Mouse (Mus musculus) midbrain, postnatal 0 days (tissue): ENCODE results near the gene Inf2. TPM values are rescaled to one million over a fixed set of nuclear protein-coding genes. Genes with fewer than 3 reads are reported as not detected.

Experiments used
- ATAC-seq: fragments of 200-750 bp; cut with Nextera tagmentation; 2 replicates; pipeline ENCODE4 v1.8.0; 2017; ENCODE audit warnings: moderate number of reproducible peaks, mild to moderate bottlenecking, moderate TSS enrichment, moderate library complexity; ENCODE audit not compliant: low FRiP score
- DNase-seq: peaks from one replicate; pipeline ENCODE4 v3.0.0-alpha.2; 2015; ENCODE audit warnings: low spot score
- H3K27ac ChIP-seq: fragments of 300-500 bp; sonication (generic); 2 replicates; pipeline ENCODE4 v1.5.1; 2014; ENCODE audit warnings: low read depth, mild to moderate bottlenecking, low read length, mixed read lengths
- H3K27me3 ChIP-seq: fragments of 300-500 bp; sonication (generic); 2 replicates; pipeline ENCODE4 v1.6.1; 2014; ENCODE audit warnings: low read length, control low read depth, mixed read lengths; ENCODE audit not compliant: insufficient read depth
- H3K36me3 ChIP-seq: fragments of 300-500 bp; sonication (generic); 2 replicates; pipeline ENCODE4 v1.6.1; 2014; ENCODE audit warnings: low read length, control low read depth, mixed read lengths; ENCODE audit not compliant: insufficient read depth
- H3K4me1 ChIP-seq: fragments of 300-500 bp; sonication (generic); 2 replicates; pipeline ENCODE4 v1.6.1; 2014; ENCODE audit warnings: mild to moderate bottlenecking, control low read depth, antibody characterized with exemption, low read length, mixed read lengths; ENCODE audit not compliant: insufficient read depth
- H3K4me2 ChIP-seq: fragments of 300-500 bp; sonication (generic); 2 replicates; pipeline ENCODE4 v1.6.1; 2014; ENCODE audit warnings: low read depth, mild to moderate bottlenecking, low read length, mixed read lengths; ENCODE audit not compliant: poor library complexity, severe bottlenecking
- H3K4me3 ChIP-seq: fragments of 300-500 bp; sonication (generic); 2 replicates; pipeline ENCODE4 v1.5.1; 2014; ENCODE audit warnings: low read depth, mild to moderate bottlenecking, low read length, moderate library complexity
- H3K9ac ChIP-seq: fragments of 300-500 bp; sonication (generic); replicated peaks from 2 replicates; pipeline ENCODE4 v1.6.1; 2014; ENCODE audit warnings: mild to moderate bottlenecking, low read length, moderate library complexity, mixed read lengths; ENCODE audit not compliant: poor library complexity, severe bottlenecking
- H3K9me3 ChIP-seq: fragments of 300-500 bp; sonication (generic); 2 replicates; pipeline ENCODE4 v1.6.1; 2016; ENCODE audit warnings: low read length, control low read depth
- CTCF ChIP-seq: IDR thresholded peaks from 2 replicates; pipeline ENCODE4 v1.5.1; 2016; ENCODE audit warnings: antibody characterized with exemption, mild to moderate bottlenecking
- WGBS: fragments of 180-500 bp; shearing (Covaris S2); extraction: QIAGEN DNeasy Blood & Tissue Kit; methylation state at CpG from one replicate; pipeline ENCODE4 v1.1.7; 2014; 5-methylcytosine and 5-hydroxymethylcytosine counted together
- polyA plus RNA-seq: library from polyadenylated mRNA; unstranded; fragments of >200 nt; fragmentation: Nextera tagmentation; extraction: Ambion mirVana; gene quantifications from 2 replicates; pipeline ENCODE4 v1.2.1, GENCODE M21; 2015
- total RNA-seq: library from RNA; depleted of rRNA; stranded (reverse); fragments of >200 nt; gene quantifications from 2 replicates; pipeline ENCODE4 v1.2.3, GENCODE M21; 2014

Inf2 gene
- total and polyA plus RNA-seq, 2 experiments from 2014 or later: 1.3 to 3.6 TPM

GRCm38 (mm10) chr12:112594989-112595388 lies 6.4 kb downstream of the Inf2 start:
- 42% methylated on average over 4 of the region's 4 CpGs for WGBS
- H3K4me1 ChIP-seq: no peaks in the 10 kb centered on the region; the same call in 1 of the 2 replicates
- H3K36me3 ChIP-seq: no peaks in the 10 kb centered on the region
- no peak overlapping the region for H3K9ac ChIP-seq
- TF ChIP-seq CTCF: no peak
- no peaks in the 10 kb centered on the region for H3K27me3 ChIP-seq
- no peak overlapping the region for H3K4me3 ChIP-seq
- no peak overlapping the region for H3K4me2 ChIP-seq
- no peak overlapping the region for H3K27ac ChIP-seq
- DNase-seq (no peak), ATAC-seq (no peak)
- no peaks in the 10 kb centered on the region for H3K9me3 ChIP-seq

GRCm38 (mm10) chr12:112595626-112596025 lies 7.0 kb downstream of the Inf2 start:
- no peak overlapping the region for H3K4me2 ChIP-seq
- DNase-seq: no peak
- no peaks in the 10 kb centered on the region for H3K9me3 ChIP-seq
- H3K36me3 ChIP-seq: no peaks in the 10 kb centered on the region
- ATAC-seq: no peak
- H3K4me1 ChIP-seq: no peaks in the 10 kb centered on the region; the same call in 1 of the 2 replicates
- no peaks in the 10 kb centered on the region for H3K27me3 ChIP-seq
- H3K27ac ChIP-seq: no peak overlapping the region
- TF ChIP-seq CTCF: no peak
- 76% methylated on average over 4 of the region's 4 CpGs for WGBS
- no peak overlapping the region for H3K9ac ChIP-seq
- H3K4me3 ChIP-seq: no peak overlapping the region

- WGBS: 76% methylated on average over 9 of the region's 9 CpGs
- Histone ChIP-seq H3K27ac (no peak overlapping the region), H3K9ac (no peak overlapping the region), H3K4me3 (no peak overlapping the region), H3K4me1 (no peaks in the 10 kb centered on the region; the same call in 1 of the 2 replicates), H3K9me3 (no peaks in the 10 kb centered on the region), H3K27me3 (no peaks in the 10 kb centered on the region), H3K36me3 (no peaks in the 10 kb centered on the region), H3K4me2 (no peak overlapping the region)
- DNase-seq (no peak), ATAC-seq (no peak)
- TF ChIP-seq CTCF: no peak
Measured at GRCm38 (mm10) chr12:112596454-112596853, 7.9 kb downstream of the Inf2 start.

GRCm38 (mm10) chr12:112596891-112597500 lies 8.4 kb downstream of the Inf2 start:
- no peak overlapping the region for H3K4me2 ChIP-seq
- no peak overlapping the region for H3K9ac ChIP-seq
- no peak for TF ChIP-seq CTCF
- no peak overlapping the region for H3K27ac ChIP-seq
- H3K27me3 ChIP-seq: no peaks in the 10 kb centered on the region
- H3K9me3 ChIP-seq: no peaks in the 10 kb centered on the region
- H3K4me1 ChIP-seq: no peaks in the 10 kb centered on the region; the same call in 1 of the 2 replicates
- ATAC-seq (no peak), DNase-seq (no peak)
- H3K4me3 ChIP-seq: no peak overlapping the region
- WGBS: 69% methylated on average over 14 of the region's 14 CpGs
- H3K36me3 ChIP-seq: no peaks in the 10 kb centered on the region

GRCm38 (mm10) chr12:112597618-112598017 lies 9.0 kb downstream of the Inf2 start:
- DNase-seq: no peak
- 84% methylated on average over 8 of the region's 8 CpGs for WGBS

GRCm38 (mm10) chr12:112599198-112599597 lies 10.6 kb downstream of the Inf2 start:
- H3K4me1 ChIP-seq: no peaks in the 10 kb centered on the region; the same call in 1 of the 2 replicates
- no peaks in the 10 kb centered on the region for H3K27me3 ChIP-seq
- H3K27ac ChIP-seq: no peak overlapping the region
- DNase-seq: no peak
- TF ChIP-seq CTCF: no peak
- WGBS: 47% methylated on average over 4 of the region's 4 CpGs
- no peak overlapping the region for H3K4me2 ChIP-seq
- no peaks in the 10 kb centered on the region for H3K36me3 ChIP-seq
- H3K9ac ChIP-seq: no peak overlapping the region
- ATAC-seq: no peak
- H3K4me3 ChIP-seq: no peak overlapping the region
- H3K9me3 ChIP-seq: no peaks in the 10 kb centered on the region

More at GRCm38 (mm10) chr12:112597618-112598017, 9.0 kb downstream of the Inf2 start:
- H3K4me2 ChIP-seq: no peak overlapping the region
- H3K27ac ChIP-seq: no peak overlapping the region
- ATAC-seq: no peak
- no peaks in the 10 kb centered on the region for H3K27me3 ChIP-seq
- TF ChIP-seq CTCF: no peak
- no peaks in the 10 kb centered on the region for H3K36me3 ChIP-seq
- H3K4me1 ChIP-seq: no peaks in the 10 kb centered on the region; the same call in 1 of the 2 replicates
- H3K9me3 ChIP-seq: no peaks in the 10 kb centered on the region
- H3K9ac ChIP-seq: no peak overlapping the region
- H3K4me3 ChIP-seq: no peak overlapping the region
